Mouse (Mus musculus): ENCODE results near the gene Tnfrsf13b.

GRCm38 (mm10) chr11:61176321-61176720 is 49.8 kb downstream of the Tnfrsf13b start:
- TF ChIP-seq GATA1 (IDR thresholded peaks at IDR 0.05; ENCODE audit: borderline replicate concordance, low read length) (no peak), CTCF (IDR thresholded peaks at IDR 0.05; ENCODE audit: low read depth, low read length) (no peak), POLR2AphosphoS5 (IDR thresholded peaks at IDR 0.05; ENCODE audit: insufficient replicate concordance, low read depth, low read length) (no peak), TAL1 (conservative IDR thresholded peaks at IDR 0.05; ENCODE audit: low read depth, low read length) (no peak), GATA2 (IDR thresholded peaks at IDR 0.05; ENCODE audit: borderline replicate concordance, low read depth, low read length) (no peak)
